Mouse (Mus musculus): ENCODE measurements around the gene Cyp2c70.
"Not testable (repeated sequence)": the region's sequence is repeated elsewhere in the genome, so short reads cannot be mapped to it uniquely, and the experiment has no call there.

The Cyp2c70 gene

GRCm38 (mm10) chr19:40187160-40187559 lies at the start of gene Cyp2c70:
Gene Cyp2c70 (minus strand): TSS chr19:40187333.
- DNase-seq (ENCODE audit: low read depth, low spot score): no peak

DNA sequence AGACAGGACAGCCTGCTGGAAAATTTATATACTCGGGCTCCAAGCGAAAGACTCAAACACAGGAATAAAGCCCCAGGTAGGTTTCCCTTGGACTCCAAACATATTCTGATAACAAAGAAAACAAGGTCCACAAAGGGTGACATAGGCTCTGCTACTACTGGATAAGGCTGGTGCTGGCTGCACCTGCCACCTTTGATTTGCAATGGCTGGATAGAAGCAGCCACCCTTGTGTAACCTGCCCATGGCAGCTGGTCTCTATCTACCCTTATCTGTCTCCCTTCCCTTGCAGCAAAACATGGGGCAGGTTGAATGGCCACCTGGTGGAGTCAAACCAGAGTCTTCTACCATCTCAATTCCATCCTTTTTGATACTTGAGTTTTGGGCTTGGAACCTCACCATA lies 45.4 kb upstream of the Cyp2c70 start:
- no peak for DNase-seq (ENCODE audit: low read depth, low spot score)

- DNase-seq (ENCODE audit: low read depth, low spot score): no peak
Measured at GRCm38 (mm10) chr19:40231825-40232541, 44.9 kb upstream of the Cyp2c70 start.

DNA sequence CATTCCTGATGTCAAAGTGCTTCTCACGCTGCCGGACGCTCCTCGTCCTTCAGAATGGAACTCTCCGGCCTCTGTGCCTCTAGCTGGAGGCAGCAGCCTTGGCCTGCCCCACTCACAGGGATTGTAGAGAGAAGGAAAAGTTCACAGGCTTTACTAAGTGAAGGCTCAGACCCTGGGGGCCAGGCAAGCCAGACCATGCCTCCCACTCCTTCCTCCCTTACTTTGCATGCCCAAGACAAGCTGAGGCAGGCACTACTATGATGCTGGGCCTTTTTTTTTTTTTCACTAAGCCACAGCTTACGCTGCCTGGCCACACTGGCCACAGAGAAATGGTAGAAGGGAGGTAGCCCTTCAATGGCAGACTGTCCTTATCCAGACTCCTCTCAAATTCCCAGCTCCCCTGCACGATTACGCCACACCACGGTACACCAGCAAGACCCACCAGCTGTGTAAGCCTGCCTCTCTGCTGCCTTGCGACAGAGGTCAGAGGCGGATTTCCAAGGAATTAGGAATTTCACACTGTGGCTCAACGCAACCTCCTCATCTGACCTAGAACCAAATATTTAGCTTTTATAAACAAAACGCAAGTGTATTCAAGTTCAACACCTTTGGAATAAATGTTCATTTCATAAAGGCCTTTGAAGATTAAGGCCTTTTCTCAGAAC lies 44.1 kb upstream of the Cyp2c70 start:
- no peak for DNase-seq (ENCODE audit: low read depth, low spot score)

DNA sequence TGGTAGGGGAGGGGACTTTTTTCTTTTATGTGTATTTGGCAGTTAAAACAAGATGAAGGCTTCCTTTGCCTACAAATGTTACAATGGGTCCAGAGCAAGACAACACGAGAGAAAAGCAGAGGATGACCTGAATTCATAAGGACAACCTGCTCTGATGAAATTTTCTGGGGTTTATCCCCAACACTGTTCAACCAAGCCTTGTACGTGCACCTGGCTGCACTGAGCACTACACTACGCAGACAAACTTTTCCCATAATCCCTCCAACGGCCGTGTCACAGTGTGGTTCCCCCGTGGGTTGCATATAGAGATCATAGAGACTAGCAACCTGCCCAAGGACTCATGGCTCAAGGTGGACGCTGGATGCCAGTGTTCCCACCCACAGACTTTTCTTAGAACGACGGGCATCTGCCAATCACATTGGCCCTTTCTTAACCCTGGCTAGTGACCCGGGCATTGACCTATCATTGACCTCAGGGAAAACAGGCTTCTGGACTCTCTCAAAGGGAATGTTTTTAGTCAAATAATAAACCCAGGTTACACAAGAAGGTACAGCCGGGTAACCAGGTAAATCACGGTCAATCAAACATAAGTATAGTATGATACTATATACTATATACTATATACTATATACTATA lies 39.5 kb upstream of the Cyp2c70 start:
- DNase-seq (ENCODE audit: low read depth, low spot score): no peak

DNA sequence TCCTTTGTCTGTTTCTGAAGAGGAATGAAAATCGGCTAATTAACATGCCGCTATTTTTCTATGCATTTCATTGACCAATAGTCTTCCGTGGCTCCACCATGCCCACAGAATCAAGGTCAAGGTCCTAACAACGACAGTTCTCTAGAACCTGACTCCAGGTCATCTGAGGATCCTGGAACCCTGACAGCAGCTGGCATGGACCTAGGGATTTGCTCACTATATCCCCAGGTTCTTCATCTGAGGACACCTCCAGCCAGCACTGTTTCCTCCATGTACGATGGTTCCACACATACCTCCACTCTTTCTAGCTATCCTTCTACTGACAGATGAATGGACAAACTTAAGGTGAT lies 38.6 kb upstream of the Cyp2c70 start:
- DNase-seq (ENCODE audit: low read depth, low spot score): no peak

GRCm38 (mm10) chr19:40225102-40225760 lies 38.1 kb upstream of the Cyp2c70 start:
- DNase-seq (ENCODE audit: low read depth, low spot score): peak; percentile 65

- not testable (repeated sequence) for DNase-seq (ENCODE audit: low read depth, low spot score)
Measured at GRCm38 (mm10) chr19:40222307-40222706, 35.2 kb upstream of the Cyp2c70 start.

DNA sequence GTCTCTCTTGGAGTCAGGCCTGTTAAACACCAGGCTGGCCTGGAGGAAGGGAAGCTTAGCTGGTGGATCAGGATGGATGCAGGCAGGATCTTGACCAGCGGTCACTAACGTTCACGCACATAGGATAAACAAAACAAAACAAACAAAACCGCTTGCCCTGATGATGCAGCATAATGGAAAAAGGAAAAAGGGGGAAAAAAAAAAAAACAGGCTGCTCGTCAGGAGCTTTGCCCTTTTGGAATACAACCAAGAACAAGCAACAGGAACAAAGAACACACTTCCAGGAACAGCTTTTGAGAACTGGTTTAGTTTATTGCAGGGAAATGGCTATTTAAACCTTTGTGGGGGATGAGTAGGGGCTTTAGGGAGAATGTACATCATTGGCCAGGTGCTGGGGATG lies 33.7 kb upstream of the Cyp2c70 start:
- DNase-seq (ENCODE audit: low read depth, low spot score): no peak

DNA sequence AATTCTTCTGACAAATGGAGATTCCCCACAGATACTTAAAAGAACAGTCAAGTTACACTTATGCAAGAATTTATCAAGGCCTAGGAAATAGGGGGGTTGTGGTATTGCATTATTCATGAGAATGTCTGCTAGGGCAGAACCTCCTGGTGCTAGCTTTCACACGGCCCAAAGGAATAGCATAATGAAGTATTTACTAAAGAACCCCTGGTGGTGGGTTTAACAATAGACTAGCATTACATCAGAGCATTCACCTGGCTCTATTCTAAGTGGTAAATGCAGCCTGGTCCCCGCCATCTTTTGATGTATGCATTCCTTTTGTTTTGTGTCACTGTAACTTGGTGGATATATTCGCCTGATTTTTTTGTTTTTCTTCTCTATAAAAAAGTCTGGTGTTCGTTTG lies 15.8 kb upstream of the Cyp2c70 start:
- not testable (repeated sequence) for DNase-seq (ENCODE audit: low read depth, low spot score)

DNA sequence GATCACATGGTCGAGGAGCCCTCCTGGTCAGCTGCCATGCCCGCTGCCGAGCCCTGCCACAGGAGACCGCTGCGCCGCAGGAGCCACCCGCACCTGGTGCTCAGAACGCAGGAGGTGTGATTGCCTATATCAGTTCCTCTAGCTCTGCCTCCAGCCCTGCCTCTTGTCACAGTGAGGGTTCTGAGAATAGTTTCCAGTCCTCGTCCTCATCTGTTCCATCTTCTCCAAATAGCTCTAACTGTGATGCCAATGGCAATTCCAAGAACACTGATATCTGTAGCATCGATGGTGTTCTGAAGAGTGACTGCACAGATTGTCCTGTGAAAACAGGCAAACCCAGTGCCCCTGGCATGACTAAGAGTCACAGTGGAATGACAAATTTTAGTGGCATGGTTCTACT lies 3.5 kb upstream of the Cyp2c70 start:
- DNase-seq (ENCODE audit: low read depth, low spot score): no peak

- no peak for DNase-seq (ENCODE audit: low read depth, low spot score)
Measured at GRCm38 (mm10) chr19:40183600-40183999, 3.5 kb downstream of the Cyp2c70 start.

DNA sequence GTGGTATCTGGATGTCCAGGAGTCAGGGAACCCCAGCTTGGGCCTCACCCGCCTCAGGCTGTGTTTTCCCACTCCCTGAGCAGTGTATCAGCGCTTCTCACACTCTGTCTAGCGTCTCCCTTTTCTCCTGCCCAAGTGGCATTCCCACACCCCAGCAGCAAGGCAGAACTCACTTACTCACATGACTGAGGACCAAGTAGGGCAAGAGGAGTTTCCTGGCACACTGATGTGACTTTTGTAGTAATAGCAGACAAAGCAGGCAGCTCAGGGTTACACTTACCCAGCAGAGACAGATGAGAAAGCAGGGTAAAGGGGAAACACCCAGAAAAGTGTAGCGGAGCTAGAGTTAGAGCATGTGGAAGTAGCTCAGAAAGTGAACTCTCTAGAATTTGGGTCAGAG lies 8.8 kb downstream of the Cyp2c70 start:
- DNase-seq (ENCODE audit: low read depth, low spot score): no peak

DNA sequence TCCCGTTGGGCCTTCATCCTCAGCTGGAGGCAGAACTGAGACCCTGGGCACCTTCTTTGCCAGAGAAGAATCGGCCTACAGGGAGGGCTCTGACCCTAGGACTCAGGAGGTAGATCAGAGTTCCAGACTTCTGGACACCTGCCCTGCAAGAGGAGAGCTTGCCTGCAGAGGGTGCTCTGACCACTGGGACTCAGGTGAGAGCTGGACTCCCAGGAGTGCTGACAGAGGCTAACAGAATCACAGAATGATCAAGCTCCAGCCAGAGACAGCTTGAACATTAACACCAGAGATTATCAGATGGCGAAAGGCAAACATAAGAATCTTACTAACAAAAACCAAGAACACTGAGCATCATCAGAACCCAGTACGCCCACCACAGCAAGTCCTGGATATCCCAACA lies 18.7 kb downstream of the Cyp2c70 start:
- not testable (repeated sequence) for DNase-seq (ENCODE audit: low read depth, low spot score)

DNA sequence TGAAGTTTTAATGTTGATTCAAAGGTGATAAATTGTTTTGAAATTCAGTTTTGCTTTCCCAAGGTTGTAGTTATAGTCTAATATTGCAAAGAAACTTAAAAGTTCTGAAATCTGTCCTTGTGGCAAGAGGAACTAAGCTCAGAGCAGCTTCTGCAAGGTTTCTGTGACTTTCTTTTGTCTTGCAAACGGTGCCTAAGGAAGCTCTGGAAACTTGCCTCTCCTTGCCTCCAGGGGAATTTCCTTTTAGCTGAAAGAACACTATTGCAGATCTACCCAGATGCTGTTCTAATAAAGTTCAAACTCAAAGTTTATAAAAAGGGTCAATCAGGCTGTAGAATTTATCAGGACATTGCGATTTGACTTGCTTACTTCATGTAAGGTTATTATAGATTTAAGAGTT lies 60.1 kb downstream of the Cyp2c70 start:
- not testable (repeated sequence) for DNase-seq (ENCODE audit: low read depth, low spot score)

DNA sequence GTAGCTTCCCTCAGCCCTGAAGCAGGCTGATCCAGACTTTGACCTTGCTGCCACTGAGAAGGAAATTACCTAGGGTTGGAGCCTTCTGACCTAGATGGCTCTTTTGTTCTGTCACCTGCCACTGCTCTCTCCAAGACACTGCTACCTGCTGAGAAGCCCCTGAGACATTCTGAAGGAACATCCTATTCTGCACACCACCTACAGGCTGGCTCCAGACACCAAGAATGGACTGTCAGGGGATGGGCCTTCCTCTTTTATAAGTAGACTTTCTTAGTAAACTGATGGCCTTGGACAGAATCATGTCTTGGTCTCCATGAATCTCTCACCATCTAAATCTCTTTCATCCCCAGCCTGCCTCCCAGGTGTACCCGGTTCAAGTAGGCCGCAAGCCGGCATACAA lies 62.0 kb downstream of the Cyp2c70 start:
- not testable (repeated sequence) for DNase-seq (ENCODE audit: low read depth, low spot score)

- DNase-seq (ENCODE audit: low read depth, low spot score): not testable (repeated sequence)
Measured at GRCm38 (mm10) chr19:40119624-40120023, 67.5 kb downstream of the Cyp2c70 start.
